Mouse (Mus musculus) fat pad, adult 2 months (tissue): ENCODE results near the gene Slc29a4.

Experiments
- DNase-seq: peaks from one replicate; pipeline ENCODE4 v3.0.0-alpha.2; 2011; ENCODE audit warnings: low read depth, low spot score; ENCODE audit errors: extremely low read depth

Gene Slc29a4

GRCm38 (mm10) chr5:142731916-142732315 is 39.6 kb downstream of the Slc29a4 start:
- DNase-seq: no peak

- peak; percentile 18 for DNase-seq
Observed at GRCm38 (mm10) chr5:142739941-142740340, 47.6 kb downstream of the Slc29a4 start.

GRCm38 (mm10) chr5:142747026-142747629 is 54.8 kb downstream of the Slc29a4 start:
- DNase-seq: no peak

- DNase-seq: no peak
Observed at GRCm38 (mm10) chr5:142750173-142750572, 57.9 kb downstream of the Slc29a4 start.

- no peak for DNase-seq
Observed at GRCm38 (mm10) chr5:142752241-142752640, 59.9 kb downstream of the Slc29a4 start.

- no peak for DNase-seq
Observed at GRCm38 (mm10) chr5:142759786-142760185, 67.5 kb downstream of the Slc29a4 start.

- DNase-seq: no peak
Observed at GRCm38 (mm10) chr5:142761326-142761983, 69.1 kb downstream of the Slc29a4 start.

- no peak for DNase-seq
Observed at GRCm38 (mm10) chr5:142762082-142762807, 69.9 kb downstream of the Slc29a4 start.

- DNase-seq: no peak
Observed at GRCm38 (mm10) chr5:142764306-142764705, 72.0 kb downstream of the Slc29a4 start.

GRCm38 (mm10) chr5:142764889-142765288 is 72.6 kb downstream of the Slc29a4 start:
- no peak for DNase-seq

- no peak for DNase-seq
Observed at GRCm38 (mm10) chr5:142766708-142767107, 74.4 kb downstream of the Slc29a4 start.

GRCm38 (mm10) chr5:142767937-142768336 is 75.6 kb downstream of the Slc29a4 start:
- no peak for DNase-seq

- DNase-seq: no peak
Observed at GRCm38 (mm10) chr5:142768352-142769267, 76.3 kb downstream of the Slc29a4 start.

GRCm38 (mm10) chr5:142769641-142770040 is 77.3 kb downstream of the Slc29a4 start:
- DNase-seq: no peak

GRCm38 (mm10) chr5:142771034-142771433 is 78.7 kb downstream of the Slc29a4 start:
- no peak for DNase-seq

GRCm38 (mm10) chr5:142771964-142772363 is 79.7 kb downstream of the Slc29a4 start:
- no peak for DNase-seq
